Mouse (Mus musculus): ENCODE data around the gene Snrpc.

- TF ChIP-seq CTCF (IDR thresholded peaks at IDR 0.05; ENCODE audit: low read depth), result no peak
- TF ChIP-seq EP300 (IDR thresholded peaks at IDR 0.05; ENCODE audit: low read depth), result no peak
Measured at GRCm38 (mm10) chr17:27851076-27851475, 13.1 kb downstream of the Snrpc start.
